Mouse (Mus musculus): ENCODE data around the gene Acsf2.

Acsf2 gene

GRCm38 (mm10) chr11:94598437-94599120, 3.1 kb downstream of the Acsf2 start:
- no peak for DNase-seq (ENCODE audit: low read depth)

GRCm38 (mm10) chr11:94597319-94597718, 4.4 kb downstream of the Acsf2 start:
- no peak for DNase-seq (ENCODE audit: low read depth)

DNA sequence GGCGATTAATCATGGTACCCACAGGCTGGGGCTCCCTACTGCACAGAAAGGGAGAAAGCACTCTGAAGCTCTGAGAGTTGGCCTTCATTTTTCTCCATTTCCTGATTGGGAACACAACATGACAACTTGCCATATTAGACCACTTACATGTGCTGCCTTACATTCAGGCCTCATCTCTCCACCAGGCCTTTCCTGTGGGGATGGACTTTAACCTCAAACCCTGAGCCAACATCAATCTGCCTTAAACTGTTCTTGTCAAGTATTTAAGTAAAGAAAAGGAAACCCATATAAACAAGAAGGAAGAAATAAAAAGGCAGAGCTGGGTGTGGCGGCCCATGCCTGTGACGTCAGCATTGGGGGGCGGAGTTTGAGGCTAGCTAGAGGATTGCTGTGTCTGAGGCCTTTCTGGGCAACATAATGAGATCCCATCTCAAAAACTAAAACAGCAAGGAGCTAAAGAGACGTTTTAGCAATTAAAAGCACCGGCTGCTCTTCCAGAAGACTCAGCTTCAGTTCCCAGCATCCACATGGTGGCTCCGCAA, 5.3 kb downstream of the Acsf2 start:
- peak; percentile 76 for DNase-seq (ENCODE audit: low read depth)

GRCm38 (mm10) chr11:94587511-94587910, 14.2 kb downstream of the Acsf2 start:
- no peak for DNase-seq (ENCODE audit: low read depth)

- DNase-seq (ENCODE audit: low read depth): no peak
These were observed 16.6 kb downstream of the Acsf2 start for GRCm38 (mm10) chr11:94585091-94585490.

GRCm38 (mm10) chr11:94580111-94580740, 21.4 kb downstream of the Acsf2 start:
- no peak for DNase-seq (ENCODE audit: low read depth)

- DNase-seq (ENCODE audit: low read depth): no peak
These were observed 25.3 kb downstream of the Acsf2 start for GRCm38 (mm10) chr11:94576361-94576760.

GRCm38 (mm10) chr11:94575036-94575435, 26.6 kb downstream of the Acsf2 start:
- no peak for DNase-seq (ENCODE audit: low read depth)

- peak; percentile 37 for DNase-seq (ENCODE audit: low read depth)
These were observed 27.1 kb downstream of the Acsf2 start for GRCm38 (mm10) chr11:94574560-94574959.

- no peak for DNase-seq (ENCODE audit: low read depth)
These were observed 29.8 kb downstream of the Acsf2 start for GRCm38 (mm10) chr11:94571850-94572249.

DNA sequence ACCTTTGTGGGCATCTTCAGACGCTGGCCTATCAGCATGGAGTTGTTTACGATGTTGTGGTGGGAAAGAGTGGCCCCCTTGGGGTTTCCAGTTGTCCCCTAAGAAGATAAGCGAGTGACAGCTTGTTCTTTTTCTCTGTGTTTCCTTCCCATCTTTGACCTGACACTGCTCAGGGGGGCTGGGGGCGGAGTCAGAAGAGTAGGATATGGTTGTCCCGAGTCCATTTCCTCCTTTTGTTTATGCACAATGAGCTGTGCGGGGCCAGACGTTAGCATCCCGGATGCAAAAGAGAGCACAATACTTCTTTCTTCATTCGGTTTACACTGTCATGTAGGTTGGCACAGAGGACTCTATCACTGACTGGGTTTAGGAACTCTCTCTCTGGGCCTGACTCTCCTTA, 31.1 kb downstream of the Acsf2 start:
- DNase-seq (ENCODE audit: low read depth): peak; percentile 44

GRCm38 (mm10) chr11:94567326-94567725, 34.3 kb downstream of the Acsf2 start:
- no peak for DNase-seq (ENCODE audit: low read depth)

- DNase-seq (ENCODE audit: low read depth): no peak
These were observed 35.1 kb downstream of the Acsf2 start for GRCm38 (mm10) chr11:94566534-94566933.

GRCm38 (mm10) chr11:94565151-94565479, 36.6 kb downstream of the Acsf2 start:
- peak; percentile 56 for DNase-seq (ENCODE audit: low read depth)

DNA sequence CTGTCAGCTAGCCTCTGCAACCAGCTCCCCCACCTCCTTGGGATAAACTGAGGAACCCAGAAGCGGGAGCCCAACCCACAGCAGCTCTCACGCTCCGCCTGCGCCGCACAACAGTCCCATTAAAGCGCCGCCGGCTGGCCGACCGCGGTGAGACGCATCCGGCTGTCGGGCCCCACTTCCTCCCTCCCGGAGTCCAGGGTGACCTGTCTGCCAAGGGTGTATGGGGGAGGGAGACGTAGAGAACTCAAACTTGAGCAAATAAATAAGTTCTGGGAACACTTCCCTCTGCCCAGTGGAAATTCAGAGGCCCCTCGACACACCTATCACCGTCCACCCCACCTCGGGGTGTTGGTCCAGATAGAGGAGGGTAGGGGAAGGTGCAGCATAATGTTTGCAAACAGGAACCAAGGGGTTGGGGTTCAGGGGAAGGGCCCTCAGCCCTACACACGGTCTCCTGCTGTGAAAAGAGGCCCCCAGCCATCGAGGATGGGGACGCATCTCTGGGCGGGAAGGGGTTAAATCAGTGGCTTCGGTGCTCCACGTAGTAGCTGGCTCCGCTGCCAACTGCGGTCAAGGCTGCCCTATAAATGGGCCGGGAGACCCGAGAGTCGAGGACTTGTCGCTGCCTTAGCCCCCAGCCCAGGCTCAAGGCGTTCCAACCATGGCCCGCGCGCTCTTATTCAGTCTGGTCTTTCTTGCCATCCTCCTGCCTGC, 37.1 kb downstream of the Acsf2 start, which contains the start of gene Chad:
Chad (plus strand) TSS at position 611 of the 714 bp plus-strand sequence.
- peak; percentile 43 for DNase-seq (ENCODE audit: low read depth)

DNA sequence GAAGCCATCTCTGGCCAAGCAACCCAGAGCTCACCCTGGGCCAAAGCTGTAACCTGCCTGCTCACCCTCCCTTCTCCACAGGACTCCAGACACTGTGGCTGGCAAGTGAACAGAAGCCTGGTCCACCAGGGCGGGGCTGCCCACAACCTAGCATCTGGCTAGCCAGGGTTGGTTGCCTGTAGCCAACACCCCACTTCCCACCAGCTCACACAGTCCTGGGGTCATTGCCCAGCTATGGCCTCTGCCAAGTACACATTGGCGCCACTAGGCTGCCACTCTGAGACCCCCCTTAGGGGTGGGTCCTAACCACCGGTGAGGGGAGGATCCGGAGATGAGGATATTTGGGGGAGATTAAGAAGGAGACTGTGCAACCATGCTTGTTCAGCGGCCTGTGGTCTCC, 37.9 kb downstream of the Acsf2 start:
- DNase-seq (ENCODE audit: low read depth): no peak

GRCm38 (mm10) chr11:94563383-94563782, 38.3 kb downstream of the Acsf2 start:
- peak; percentile 59 for DNase-seq (ENCODE audit: low read depth)

GRCm38 (mm10) chr11:94558226-94558625, 43.4 kb downstream of the Acsf2 start:
- no peak for DNase-seq (ENCODE audit: low read depth)

GRCm38 (mm10) chr11:94550442-94550744, 51.3 kb downstream of the Acsf2 start:
- DNase-seq (ENCODE audit: low read depth): no peak

GRCm38 (mm10) chr11:94549691-94550441, 51.8 kb downstream of the Acsf2 start:
- no peak for DNase-seq (ENCODE audit: low read depth)

DNA sequence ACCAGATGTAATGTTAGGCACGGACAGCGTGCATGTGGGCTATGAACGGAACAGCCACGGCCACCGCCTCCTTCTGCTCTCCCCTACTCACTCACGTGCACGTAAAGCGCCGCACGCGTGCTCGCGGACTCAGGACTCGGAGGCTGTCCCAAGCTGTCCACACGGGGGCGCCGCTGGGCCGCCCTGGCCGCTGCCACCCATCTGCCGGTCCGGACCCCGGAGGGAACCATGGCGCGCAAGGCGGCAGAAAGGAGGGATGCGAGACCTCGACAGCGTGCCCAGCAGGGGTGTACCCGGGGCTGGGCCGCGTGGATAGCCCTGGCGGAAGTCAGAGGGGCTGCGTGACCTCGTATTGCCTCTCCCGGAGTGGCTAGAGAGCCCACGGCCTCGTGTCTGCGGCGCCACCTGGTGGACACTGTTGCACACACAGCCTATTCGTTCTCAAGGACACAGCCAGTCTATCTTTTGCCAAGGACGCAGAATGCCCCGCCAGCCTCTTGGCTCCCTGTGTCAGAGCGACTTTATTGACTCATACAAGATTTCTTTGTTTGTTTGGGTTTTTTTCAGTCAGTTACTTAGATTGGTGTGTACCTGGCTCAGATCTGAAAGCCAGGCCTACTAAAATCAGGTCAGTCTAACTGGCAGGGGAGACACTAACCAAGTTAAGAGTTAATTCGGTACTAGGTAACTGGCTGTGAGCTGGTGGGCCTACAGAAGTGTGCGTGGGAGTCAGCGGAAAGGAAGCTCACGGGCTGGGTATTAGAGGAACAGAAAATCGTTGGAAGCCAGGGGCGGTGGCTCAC, 52.6 kb downstream of the Acsf2 start, which contains the start of gene Rsad1:
Rsad1 (minus strand) TSS at position 368 of the 803 bp plus-strand sequence.
- DNase-seq (ENCODE audit: low read depth): peak; percentile 96

Data from naive thymus-derived CD4-positive, alpha-beta T cell, adult 2 months (primary cell).